Mouse (Mus musculus): ENCODE measurements around the gene Iqschfp.
A peak's percentile ranks its signal among the peaks of the same experiment; 100 is the strongest.

Iqschfp gene

GRCm38 (mm10) chr3:68545898-68546297 lies 653.9 kb downstream of the Iqschfp start:
- DNase-seq, result no peak

DNA sequence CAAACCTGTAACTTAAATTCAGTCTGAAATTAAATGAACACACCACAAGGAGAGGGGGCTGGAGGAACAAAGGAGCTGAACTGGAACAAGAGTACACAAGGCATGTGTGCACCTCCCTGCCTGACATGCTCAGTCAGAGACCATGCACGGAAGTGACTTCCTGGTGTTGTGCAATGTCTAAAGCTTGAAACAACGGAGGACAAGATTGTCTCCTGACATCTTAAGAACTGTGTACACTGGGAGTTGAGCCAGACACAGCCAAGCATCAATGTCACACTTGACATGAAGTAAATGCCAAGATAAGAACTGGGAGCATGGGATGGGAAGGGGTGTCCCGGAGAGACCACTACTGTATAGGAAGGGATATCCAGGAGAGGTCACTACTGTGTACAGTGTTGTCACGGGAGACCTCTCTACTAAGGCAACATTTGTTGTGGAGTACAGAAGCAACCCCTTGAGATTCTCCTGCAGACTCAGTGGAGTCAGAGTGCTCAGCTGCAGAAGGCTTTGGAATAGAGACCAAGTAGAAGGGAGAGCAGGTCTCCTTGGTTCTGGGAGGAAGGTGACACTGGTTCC lies 663.1 kb downstream of the Iqschfp start:
- DNase-seq, result no peak

DNA sequence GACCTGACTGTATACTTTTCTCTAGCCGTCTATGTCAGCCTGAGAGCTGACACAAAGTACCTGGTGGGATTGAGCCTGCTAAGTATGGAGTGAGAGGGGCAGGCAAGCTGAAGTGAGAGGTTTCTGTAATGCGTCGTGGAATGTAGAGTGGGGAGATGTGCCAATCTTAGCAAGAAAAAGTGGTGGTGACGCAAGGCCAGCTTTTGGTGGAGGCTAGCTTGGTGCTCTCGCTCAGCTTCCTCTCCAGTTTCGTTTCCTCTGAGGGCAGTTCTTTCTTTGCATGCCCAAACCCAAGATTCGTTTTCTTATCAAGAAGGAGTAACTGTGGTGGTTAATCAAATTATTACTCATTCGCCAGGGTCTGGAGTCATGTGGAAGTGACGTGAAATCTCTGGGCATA lies 664.9 kb downstream of the Iqschfp start:
- peak in 1 of 2 experiments; percentile 30 for DNase-seq

DNA sequence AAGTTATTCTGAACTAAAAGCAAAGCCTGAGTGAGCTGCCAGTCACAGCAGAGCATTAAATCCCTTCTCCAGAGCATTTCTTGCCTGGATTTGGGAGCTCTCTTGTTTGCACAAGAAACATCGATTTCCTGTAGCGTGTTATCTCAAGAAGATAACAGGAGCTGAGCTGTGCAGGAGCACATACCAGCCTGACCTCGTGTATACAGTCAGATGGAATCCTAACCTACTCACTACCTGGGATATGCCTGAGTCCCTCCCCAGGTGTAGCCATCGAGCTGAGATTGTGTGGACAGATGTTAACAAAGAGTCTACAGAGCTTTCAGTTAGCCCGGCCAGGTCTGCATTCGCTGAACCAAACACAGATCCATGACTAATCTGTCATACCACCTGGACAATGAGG lies 666.7 kb downstream of the Iqschfp start:
- DNase-seq, result no peak

- DNase-seq, result no peak
Measured at GRCm38 (mm10) chr3:68560057-68560456, 668.0 kb downstream of the Iqschfp start.

GRCm38 (mm10) chr3:68562838-68563237 lies 670.8 kb downstream of the Iqschfp start:
- DNase-seq, result no peak

DNA sequence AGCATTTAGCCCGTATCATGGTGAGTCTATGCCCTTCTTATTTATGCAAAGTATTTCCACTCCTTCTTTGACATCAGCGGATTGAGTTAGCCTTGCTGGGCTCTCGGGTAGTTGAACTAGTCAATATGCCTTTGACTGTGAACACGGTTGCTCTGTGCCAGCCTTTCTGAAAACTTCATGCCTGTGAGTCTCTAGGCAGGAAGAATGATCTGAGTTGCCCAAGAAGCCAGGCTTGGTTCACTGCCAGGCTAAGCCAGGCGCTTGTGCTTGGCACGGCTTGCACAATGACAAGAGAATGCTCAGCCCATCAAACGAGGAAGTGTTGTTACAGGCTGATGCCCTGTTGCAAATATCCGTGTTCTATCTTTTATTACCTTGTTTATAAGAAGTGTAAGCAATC lies 671.9 kb downstream of the Iqschfp start:
- DNase-seq, result peak; percentile 53 to 57

DNA sequence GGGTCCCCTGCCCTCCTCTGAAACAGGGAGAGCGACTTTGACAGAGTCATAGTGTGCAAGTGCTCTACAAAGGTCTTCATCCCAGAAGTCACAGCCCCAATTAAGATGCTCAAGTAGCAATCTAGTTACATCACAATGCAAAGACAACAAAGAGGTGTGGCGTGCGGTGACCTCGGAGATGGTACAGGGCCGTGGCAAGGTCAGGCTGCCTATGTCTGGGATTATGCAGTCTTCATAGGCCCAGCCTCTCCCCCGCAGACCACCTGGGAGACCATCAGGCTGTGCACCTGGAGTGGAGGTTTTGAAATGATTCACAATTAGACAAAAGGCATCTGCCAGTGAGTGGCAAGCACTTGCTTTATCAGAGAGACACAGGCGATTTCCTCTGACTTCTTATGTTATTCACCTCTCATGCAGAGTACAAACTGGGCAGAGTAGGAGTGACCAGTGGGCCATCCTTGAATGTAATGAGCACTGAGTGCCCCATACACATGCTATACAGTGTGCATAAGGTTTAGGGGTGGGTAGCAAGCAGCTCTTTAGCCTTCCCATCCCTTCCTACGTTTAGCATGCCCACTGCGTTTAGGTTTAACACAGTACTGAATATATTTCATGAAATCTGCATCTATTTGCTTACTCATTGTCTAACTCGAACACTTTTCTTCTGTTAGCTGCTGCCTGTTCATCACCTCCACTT lies 673.1 kb downstream of the Iqschfp start:
- DNase-seq, result no peak

- no peak for DNase-seq
Measured at GRCm38 (mm10) chr3:68565675-68566055, 673.6 kb downstream of the Iqschfp start.

DNA sequence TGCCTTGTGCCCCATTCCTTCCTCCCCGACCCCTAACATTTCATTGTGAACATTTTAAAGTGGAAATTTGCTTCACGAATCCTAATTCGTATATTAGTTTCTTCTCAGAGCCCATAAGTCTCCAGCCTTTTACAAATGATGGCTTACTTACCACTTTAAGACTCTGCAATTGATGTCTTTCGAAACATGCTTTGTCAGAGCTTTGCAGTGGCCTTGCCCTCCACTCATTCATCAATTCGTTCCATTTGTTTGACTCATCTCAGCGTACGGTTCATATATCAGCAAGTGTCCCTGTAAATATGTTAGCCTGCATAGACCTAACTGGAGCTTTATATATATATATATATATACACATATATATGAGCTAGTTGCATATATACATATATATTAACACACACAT lies 675.5 kb downstream of the Iqschfp start:
- no peak for DNase-seq

DNA sequence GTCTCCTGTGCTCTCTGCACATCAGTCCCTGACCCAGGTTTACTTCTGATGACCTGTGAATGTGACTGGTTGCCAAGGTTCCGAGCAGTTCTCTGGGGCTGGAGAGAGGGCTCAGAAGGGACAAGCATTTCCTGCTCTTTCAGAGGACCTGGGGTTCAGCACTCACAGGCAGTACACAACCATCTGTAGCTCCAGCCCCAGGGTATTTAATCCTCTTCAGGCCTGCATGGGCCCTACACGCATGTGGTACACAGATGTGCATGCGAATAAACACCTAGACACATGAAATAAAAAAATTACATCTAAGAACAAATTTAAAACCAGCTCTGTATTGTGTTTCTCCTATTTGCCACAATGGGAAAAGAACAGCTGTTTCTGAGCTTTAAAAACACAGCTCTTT lies 676.1 kb downstream of the Iqschfp start:
- DNase-seq, result no peak

GRCm38 (mm10) chr3:68568716-68569115 lies 676.7 kb downstream of the Iqschfp start:
- DNase-seq, result no peak

DNA sequence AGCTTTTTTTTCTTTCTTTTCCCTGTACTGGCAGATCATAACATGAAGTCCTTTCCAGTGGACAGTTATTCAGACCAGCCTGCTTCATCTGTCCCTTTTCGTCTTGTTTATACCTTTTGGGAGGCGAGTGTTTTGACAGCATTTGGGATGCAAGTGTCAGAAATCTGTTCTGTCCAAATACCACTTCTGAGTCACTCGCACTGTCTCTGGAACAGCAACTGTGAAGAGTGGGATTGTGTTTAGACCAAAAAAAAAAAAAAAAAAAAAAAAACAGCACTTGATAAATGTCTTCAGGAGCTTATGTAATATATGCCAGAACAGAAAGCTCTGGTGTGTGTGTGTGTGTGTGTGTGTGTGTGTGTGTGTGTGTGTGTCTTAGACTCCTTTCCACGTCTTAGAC lies 678.3 kb downstream of the Iqschfp start:
- no peak for DNase-seq

DNA sequence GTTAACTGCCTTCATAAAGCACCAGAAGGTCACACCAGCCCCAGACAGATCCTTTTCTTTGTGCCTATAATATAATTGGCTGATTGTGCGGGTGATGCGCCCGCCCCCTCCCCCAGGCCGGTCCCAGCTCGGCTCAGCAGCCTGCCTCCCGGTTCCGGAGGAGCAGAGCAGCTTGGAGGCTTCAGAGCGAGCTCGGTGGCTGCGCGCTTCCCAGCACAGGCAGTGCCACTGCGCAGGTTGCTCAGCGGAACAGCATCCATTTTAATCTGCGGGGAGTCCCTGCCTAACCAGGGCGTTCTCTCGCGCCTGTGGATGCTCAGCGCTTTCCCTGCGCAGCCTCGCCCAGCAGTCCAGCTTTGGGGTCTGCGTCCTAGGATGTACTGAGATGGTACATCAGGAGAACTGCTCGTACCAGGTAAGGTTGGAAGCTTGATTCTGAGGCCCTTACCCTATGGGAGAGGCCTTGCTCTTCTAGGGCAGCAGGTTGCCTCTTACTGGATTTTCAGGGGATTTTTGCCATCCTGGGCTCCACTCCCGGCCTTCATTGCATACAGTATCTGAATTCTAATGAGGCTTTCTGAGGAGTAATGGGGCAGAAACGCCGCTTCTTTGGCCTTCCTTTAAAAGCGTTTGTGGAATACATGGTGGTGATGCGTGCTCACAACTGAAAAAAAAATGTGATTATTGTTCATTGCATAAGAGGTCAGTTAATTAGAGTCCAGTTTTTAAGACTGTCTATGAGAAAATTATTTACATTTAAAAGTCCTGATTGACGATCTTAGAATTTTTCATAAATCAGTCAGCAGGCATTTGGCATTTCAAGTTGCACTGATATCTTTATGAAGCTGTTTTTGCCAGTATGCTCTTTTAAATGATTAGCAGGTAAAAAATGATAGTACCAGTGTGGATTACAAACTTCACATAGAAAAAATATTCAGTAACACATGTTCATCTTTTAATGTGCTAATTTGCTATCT lies 680.5 kb downstream of the Iqschfp start:
- peak; percentile 42 to 69 for DNase-seq

DNA sequence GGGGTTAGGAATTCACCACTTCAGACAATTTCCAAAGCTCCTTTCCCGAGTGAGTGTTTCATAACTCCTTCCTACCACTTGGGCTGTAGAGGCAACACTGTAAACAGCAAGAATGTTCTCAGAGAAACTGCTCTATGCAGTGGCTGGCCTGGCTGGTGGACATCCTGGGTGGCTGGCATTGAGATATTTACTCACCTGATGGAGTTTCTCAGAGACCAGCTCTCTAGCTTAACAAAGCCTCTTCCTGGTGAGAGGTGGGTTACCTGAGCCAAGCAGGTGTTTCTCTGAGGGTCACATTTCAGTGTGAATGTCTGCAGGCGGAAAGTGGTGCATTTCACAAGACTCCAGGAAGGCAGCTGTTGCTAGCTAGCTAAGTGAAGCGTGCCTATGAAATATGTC lies 681.2 kb downstream of the Iqschfp start:
- DNase-seq, result peak; percentile 43 to 70

- DNase-seq, result no peak
Measured at GRCm38 (mm10) chr3:68574097-68574496, 682.1 kb downstream of the Iqschfp start.

DNA sequence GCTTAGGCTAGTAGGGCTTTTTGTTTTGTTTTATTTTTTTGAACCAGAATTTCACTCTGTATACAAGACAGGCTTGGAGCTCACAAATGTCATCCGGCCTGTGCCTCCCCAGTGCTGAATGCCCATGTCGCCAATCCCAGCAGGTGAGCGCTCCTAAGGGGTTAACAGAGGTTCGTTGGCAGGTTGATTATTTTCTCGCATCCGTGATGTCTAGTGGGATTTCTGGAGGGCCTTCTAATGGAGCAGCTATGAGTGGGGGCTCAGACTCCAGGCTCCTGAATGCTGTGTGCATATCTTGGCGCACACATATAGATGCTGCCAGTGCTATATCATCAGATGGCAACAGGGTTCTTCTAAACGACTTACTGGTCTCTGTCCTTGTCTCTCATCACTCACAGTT lies 682.5 kb downstream of the Iqschfp start:
- no peak for DNase-seq

DNA sequence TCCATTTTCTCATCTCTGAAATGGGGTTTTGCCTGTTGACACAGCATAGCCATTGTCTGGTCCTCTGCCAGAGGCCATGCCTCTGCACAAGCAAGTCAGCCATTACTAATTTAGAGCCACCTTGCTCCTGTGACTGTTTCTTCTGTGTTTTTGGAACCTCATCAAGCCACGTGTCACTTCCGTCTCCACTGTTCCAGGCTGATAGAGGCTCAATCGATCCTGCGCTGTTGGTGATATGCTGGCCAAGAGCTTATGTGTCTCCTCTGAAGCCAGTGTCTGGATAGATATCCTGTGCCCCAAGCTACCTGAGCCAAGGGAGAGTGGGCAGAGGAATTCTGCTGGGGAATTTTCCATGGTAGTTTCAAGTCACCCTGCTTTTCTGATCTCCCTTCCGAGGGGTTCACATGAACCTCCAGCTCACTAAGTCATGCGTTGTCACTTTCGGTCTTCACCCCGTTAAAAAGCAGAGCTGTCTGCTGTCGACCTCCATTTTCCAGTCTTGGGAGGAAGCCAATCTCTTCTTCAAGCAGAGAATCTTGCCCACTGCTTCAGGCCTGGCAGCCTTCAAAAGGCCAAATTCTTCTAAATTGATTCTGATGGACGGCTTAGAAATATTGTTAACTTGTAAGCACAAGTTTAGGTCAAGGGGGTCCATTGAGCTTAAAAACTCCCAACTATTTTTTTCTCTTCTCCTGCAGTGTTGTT lies 683.8 kb downstream of the Iqschfp start:
- DNase-seq, result no peak

DNA sequence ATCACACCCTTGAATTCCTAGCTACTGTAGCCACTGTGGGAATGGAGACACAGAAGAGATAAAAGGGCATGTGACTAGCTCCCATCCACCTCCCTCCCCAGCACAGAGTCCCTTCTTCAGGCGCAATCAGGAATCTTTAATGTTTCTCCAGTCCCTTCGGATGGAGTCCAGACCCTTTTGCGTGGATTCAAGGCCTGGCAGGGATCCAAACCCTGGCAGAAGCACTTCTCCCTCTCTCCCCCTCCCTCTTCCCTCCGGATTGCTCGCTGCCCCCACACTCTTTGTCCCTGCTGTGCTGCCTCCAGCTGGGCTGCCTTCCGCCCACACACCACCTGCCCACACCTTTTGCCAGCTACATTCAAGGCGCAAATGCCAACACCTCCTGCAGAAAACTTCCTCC lies 684.4 kb downstream of the Iqschfp start:
- DNase-seq, result peak in 1 of 2 experiments; percentile 44

DNA sequence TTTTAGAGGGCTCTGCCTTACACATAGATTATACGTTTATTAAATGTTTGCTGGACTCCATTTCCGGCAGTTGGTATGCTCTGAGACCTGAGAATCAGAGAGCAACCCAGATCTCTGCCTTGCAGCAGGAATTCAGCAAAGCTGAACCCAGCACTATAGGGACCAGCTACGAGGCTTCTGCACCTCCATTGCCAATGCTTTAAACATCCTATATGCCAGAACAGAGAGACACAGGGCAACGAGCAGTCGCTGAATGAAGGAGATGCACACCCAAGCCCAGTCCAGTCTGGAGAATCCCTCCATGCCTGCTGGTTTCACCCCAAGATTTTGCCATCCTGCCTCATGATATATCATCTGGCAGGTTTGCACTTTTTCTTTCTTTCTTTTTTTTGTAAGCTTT lies 684.9 kb downstream of the Iqschfp start:
- DNase-seq, result no peak

DNA sequence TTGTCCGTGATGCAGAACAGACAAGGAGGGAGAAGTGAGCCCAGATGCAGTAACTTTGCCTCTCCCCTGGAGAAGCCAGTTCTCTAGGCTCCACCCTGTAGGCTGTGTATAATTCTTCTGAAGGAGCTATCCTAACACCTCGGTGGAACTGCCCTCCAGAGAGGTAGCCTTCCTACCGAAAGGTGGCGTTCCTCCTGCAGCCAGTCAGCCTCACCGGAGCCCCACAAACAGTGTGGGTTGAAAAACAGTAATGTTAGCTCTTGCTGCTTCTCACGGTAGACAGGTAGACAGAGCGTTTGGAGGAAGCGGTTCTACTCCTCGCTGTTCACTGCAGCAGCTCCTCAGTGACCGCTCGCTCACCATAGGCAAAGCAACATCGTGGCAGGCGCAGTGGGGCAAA lies 689.6 kb downstream of the Iqschfp start:
- DNase-seq, result no peak

DNA sequence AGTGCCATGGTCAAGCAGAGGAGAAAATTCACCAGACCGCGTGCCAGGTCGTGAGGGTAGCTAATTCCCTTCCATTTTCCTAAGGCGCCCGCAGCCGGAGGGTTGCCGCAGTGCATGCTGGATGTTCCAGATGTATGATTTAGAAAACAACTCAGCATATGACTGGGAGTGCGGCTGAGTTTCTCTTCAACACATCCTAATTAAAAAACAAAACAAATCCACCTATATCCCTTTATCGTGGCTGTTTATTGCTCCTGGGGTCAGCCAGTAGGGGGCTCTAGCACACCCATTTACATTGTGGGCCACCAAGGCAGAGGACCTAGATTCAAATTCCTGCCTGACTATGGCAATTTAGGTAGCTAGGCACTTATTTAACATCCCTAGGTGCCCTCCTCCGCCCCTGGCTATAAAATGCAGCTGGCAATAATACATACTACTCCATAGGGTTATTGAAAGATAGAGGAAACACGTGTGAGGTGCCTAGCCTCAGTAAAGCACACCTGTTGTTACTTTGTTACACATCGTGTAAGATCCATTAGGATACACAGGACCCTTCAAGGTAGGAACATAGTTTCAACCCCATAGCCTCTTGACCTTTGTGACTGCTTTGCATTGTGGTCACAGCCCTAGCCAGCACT lies 690.2 kb downstream of the Iqschfp start:
- DNase-seq, result no peak
